Comparison of ENCODE assay signal across 8 mouse cellular contexts in the genomic region with DNA sequence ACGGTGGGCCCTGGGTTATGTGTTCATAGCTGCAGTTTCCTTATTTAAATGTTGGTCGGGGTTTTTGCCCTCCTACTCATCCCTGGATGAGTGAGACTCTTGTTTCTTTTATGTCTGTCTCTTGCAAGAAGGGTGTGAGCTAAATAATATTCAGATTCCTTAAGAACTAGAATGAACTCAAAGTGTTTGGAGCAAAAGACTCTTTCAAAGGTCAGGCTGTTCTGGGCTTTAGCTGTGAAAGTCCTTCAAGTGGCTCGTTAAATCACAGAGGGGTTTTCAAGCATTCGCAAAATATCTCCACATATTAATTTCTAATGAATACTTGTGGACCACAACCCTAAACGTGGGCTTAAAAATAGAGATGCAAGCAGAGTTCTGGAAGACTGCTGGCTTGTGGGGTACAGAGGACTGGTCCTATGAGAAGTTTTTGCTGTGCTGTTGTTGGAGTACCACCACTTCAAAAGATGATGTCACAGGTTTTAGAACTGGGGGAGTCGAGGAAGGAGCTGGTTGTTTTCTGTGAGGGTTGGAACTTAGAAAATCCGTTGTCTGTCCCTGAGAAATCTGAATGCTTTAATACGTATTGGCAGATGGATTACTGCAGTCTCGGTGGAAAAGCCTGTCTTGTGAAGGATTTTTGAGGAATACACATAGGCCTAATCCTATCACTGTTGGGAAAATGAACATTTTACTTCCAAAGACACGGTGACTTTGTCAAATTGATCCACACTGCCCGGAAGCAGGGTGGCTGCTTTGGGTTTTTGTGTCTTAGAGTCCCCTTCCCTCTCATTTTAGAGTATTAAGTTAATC. TPM values are rescaled to one million over a fixed set of nuclear protein-coding genes. Genes with fewer than 3 reads are reported as not detected.
DNase-seq lines count a peak whose midpoint lies in the region; ATAC-seq and TF ChIP-seq lines count a peak whose summit lies in the region.

No protein-coding gene starts in this region.

- peak overlapping the region; percentile 100 for H3K9ac ChIP-seq in lung, postnatal 0 days (replicated peaks; ENCODE audit: low read depth)
- H3K9ac ChIP-seq in forebrain, embryonic 12.5 days, result peak overlapping the region; percentile 87
- H3K9ac ChIP-seq in intestine, embryonic 16.5 days (ENCODE audit: low read depth, low read length), result peak overlapping the region; percentile 95
- peak overlapping the region; percentile 89 for H3K9ac ChIP-seq in neural tube, embryonic 15.5 days (replicated peaks)

- no peaks in the 10 kb centered on the region for H3K9me3 ChIP-seq in lung, postnatal 0 days (ENCODE audit: low read length)
- no peaks in the 10 kb centered on the region for H3K9me3 ChIP-seq in forebrain, embryonic 12.5 days
- no peaks in the 10 kb centered on the region for H3K9me3 ChIP-seq in intestine, embryonic 16.5 days (ENCODE audit: control insufficient read depth, low read length)
- H3K9me3 ChIP-seq in neural tube, embryonic 15.5 days (replicated peaks), result no peaks in the 10 kb centered on the region

- no peaks in the 10 kb centered on the region for H3K27me3 ChIP-seq in lung, postnatal 0 days (replicated peaks; ENCODE audit: insufficient read depth, low read length)
- H3K27me3 ChIP-seq in forebrain, embryonic 12.5 days, result peaks cover 19% of the 10 kb centered on the region
- H3K27me3 ChIP-seq in intestine, embryonic 16.5 days (replicated peaks; ENCODE audit: control insufficient read depth, insufficient read depth, low read length), result no peaks in the 10 kb centered on the region
- H3K27me3 ChIP-seq in neural tube, embryonic 15.5 days (replicated peaks), result no peaks in the 10 kb centered on the region

- WGBS in lung, postnatal 0 days, result 47% methylated on average over 11 of the region's 11 CpGs
- 19% methylated on average over 11 of the region's 11 CpGs for WGBS in forebrain, embryonic 12.5 days
- WGBS in intestine, embryonic 16.5 days, result 56% methylated on average over 11 of the region's 11 CpGs
- 36% methylated on average over 11 of the region's 11 CpGs for WGBS in neural tube, embryonic 15.5 days

- peak overlapping the region; percentile 88 for H3K4me3 ChIP-seq in lung, postnatal 0 days (ENCODE audit: low read depth, low read length)
- H3K4me3 ChIP-seq in forebrain, embryonic 12.5 days (replicated peaks), result peak overlapping the region; percentile 73
- H3K4me3 ChIP-seq in intestine, embryonic 16.5 days (ENCODE audit: low read length), result peak overlapping the region; percentile 78
- peak overlapping the region; percentile 70 for H3K4me3 ChIP-seq in neural tube, embryonic 15.5 days (replicated peaks)

- TF ChIP-seq CTCF in lung, postnatal 0 days (IDR thresholded peaks at IDR 0.05), result no peak

- H3K4me2 ChIP-seq in lung, postnatal 0 days (replicated peaks; ENCODE audit: low read depth, low read length), result peak overlapping the region; percentile 94
- peak overlapping the region; percentile 95 for H3K4me2 ChIP-seq in forebrain, embryonic 12.5 days
- peak overlapping the region; percentile 87 for H3K4me2 ChIP-seq in intestine, embryonic 16.5 days (ENCODE audit: low read depth, low read length)
- peak overlapping the region; percentile 94 for H3K4me2 ChIP-seq in neural tube, embryonic 15.5 days

- no peaks in the 10 kb centered on the region for H3K36me3 ChIP-seq in lung, postnatal 0 days (ENCODE audit: insufficient read depth, low read length)
- H3K36me3 ChIP-seq in forebrain, embryonic 12.5 days (replicated peaks), result no peaks in the 10 kb centered on the region
- no peaks in the 10 kb centered on the region for H3K36me3 ChIP-seq in intestine, embryonic 16.5 days (ENCODE audit: control insufficient read depth, insufficient read depth, low read length)
- no peaks in the 10 kb centered on the region for H3K36me3 ChIP-seq in neural tube, embryonic 15.5 days

- peak overlapping the region; percentile 100 for H3K27ac ChIP-seq in lung, postnatal 0 days (ENCODE audit: low read length)
- peak overlapping the region; percentile 98; the same call in 1 of the 2 replicates for H3K27ac ChIP-seq in forebrain, embryonic 12.5 days
- H3K27ac ChIP-seq in intestine, embryonic 16.5 days (ENCODE audit: low read length), result peak overlapping the region; percentile 98; the same call in 1 of the 2 replicates
- peak overlapping the region; percentile 100 for H3K27ac ChIP-seq in neural tube, embryonic 15.5 days (replicated peaks)

- no peak for TF ChIP-seq EP300 in lung, postnatal 0 days (IDR thresholded peaks at IDR 0.05)

- no peak for ATAC-seq in lung, postnatal 0 days
- ATAC-seq in forebrain, embryonic 12.5 days (ENCODE audit: low FRiP score), result no peak
- ATAC-seq in intestine, embryonic 16.5 days, result no peak
- no peak for ATAC-seq in neural tube, embryonic 15.5 days (ENCODE audit: low FRiP score)
- ATAC-seq in erythroid progenitor cell, adult 5-6 weeks (replicated peaks; ENCODE audit: low FRiP score, poor library complexity, severe bottlenecking), result no peak

- no peak for DNase-seq in lung, postnatal 0 days (ENCODE audit: low spot score)
- no peak for DNase-seq in lung, postnatal 14 days
- no peak for DNase-seq in layer of hippocampus, adult 9-11 months
- DNase-seq in adrenal gland, postnatal 10 days, result no peak

- peaks cover 15% of the 10 kb centered on the region; the same call in 1 of the 2 replicates for H3K4me1 ChIP-seq in lung, postnatal 0 days (ENCODE audit: insufficient read depth, low read depth, low read length)
- peaks cover 34% of the 10 kb centered on the region for H3K4me1 ChIP-seq in forebrain, embryonic 12.5 days
- H3K4me1 ChIP-seq in intestine, embryonic 16.5 days (ENCODE audit: control insufficient read depth, insufficient read depth, low read length), result peaks cover 23% of the 10 kb centered on the region
- peaks cover 38% of the 10 kb centered on the region for H3K4me1 ChIP-seq in neural tube, embryonic 15.5 days

RNA-seq across cellular contexts. Expression of gene Bcl6, which starts 1.7 kb away (rescaled TPM):
- polyA plus RNA-seq in lung, postnatal 0 days (2015; fragmentation: Nextera tagmentation; extraction: Ambion mirVana), result 2.3 TPM in 2 replicates
- 0.40 and 0.42 TPM in 2 replicates for polyA plus RNA-seq in forebrain, embryonic 12.5 days (2016; fragmentation: Nextera tagmentation; extraction: Ambion mirVana)
- polyA plus RNA-seq in intestine, embryonic 16.5 days (2015; fragmentation: Nextera tagmentation; extraction: Ambion mirVana), result 1.2 TPM in 2 replicates
- polyA plus RNA-seq in neural tube, embryonic 15.5 days (2015; fragmentation: Nextera tagmentation; extraction: Ambion mirVana), result 0.84 and 1.3 TPM in 2 replicates
- total RNA-seq in adrenal gland, postnatal 10 days (2021), result 10 to 100 TPM; 46.6 to 53.6 TPM
- 6.3 and 6.5 TPM in 2 replicates for total RNA-seq in erythroid progenitor cell, adult 5-6 weeks (2015; ENCODE audit: low replicate concordance)
- 2.1 and 2.2 TPM in 2 replicates for total RNA-seq in erythroid progenitor cell, adult 5-6 weeks (2017; ENCODE audit: low replicate concordance)

RNA-seq across cellular contexts. Expression of gene Gm37419, which starts 2.1 kb away (rescaled TPM):
- not detected in 2 replicates for polyA plus RNA-seq in lung, postnatal 0 days (2015; fragmentation: Nextera tagmentation; extraction: Ambion mirVana)
- polyA plus RNA-seq in forebrain, embryonic 12.5 days (2016; fragmentation: Nextera tagmentation; extraction: Ambion mirVana), result not detected in 2 replicates
- not detected in 2 replicates for polyA plus RNA-seq in intestine, embryonic 16.5 days (2015; fragmentation: Nextera tagmentation; extraction: Ambion mirVana)
- polyA plus RNA-seq in neural tube, embryonic 15.5 days (2015; fragmentation: Nextera tagmentation; extraction: Ambion mirVana), result not detected in 2 replicates
- not detected for total RNA-seq in adrenal gland, postnatal 10 days (2021)
- total RNA-seq in erythroid progenitor cell, adult 5-6 weeks (2015; ENCODE audit: low replicate concordance), result not detected in 2 replicates
- not detected in 2 replicates for total RNA-seq in erythroid progenitor cell, adult 5-6 weeks (2017; ENCODE audit: low replicate concordance)

RNA-seq across cellular contexts. Expression of gene Rtp2, which starts 58.2 kb away (rescaled TPM):
- polyA plus RNA-seq in lung, postnatal 0 days (2015; fragmentation: Nextera tagmentation; extraction: Ambion mirVana), result not detected in 2 replicates
- polyA plus RNA-seq in forebrain, embryonic 12.5 days (2016; fragmentation: Nextera tagmentation; extraction: Ambion mirVana), result 0.29 and 0.83 TPM in 2 replicates
- polyA plus RNA-seq in intestine, embryonic 16.5 days (2015; fragmentation: Nextera tagmentation; extraction: Ambion mirVana), result not detected in 2 replicates
- polyA plus RNA-seq in neural tube, embryonic 15.5 days (2015; fragmentation: Nextera tagmentation; extraction: Ambion mirVana), result not detected in 2 replicates
- total RNA-seq in adrenal gland, postnatal 10 days (2021), result not detected
- not detected in 2 replicates for total RNA-seq in erythroid progenitor cell, adult 5-6 weeks (2015; ENCODE audit: low replicate concordance)
- not detected in 2 replicates for total RNA-seq in erythroid progenitor cell, adult 5-6 weeks (2017; ENCODE audit: low replicate concordance)
